Mouse (Mus musculus) liver, embryonic 11.5 days (tissue): ENCODE data around the gene Serpina5. TPM values are rescaled to one million over a fixed set of nuclear protein-coding genes. Genes with fewer than 3 reads are reported as not detected.

Experiments used
- ATAC-seq: fragments of 200-750 bp; cut with Nextera tagmentation; replicated peaks from 2 replicates; pipeline ENCODE4 v1.8.0; 2017; ENCODE audit warnings: moderate number of reproducible peaks, mild to moderate bottlenecking, moderate TSS enrichment, moderate library complexity; ENCODE audit not compliant: low FRiP score
- DNase-seq: peaks from one replicate; pipeline ENCODE4 v3.0.0-alpha.2; 2017; ENCODE audit warnings: low spot score
- H3K27ac ChIP-seq: fragments of 300-500 bp; sonication (generic); 2 replicates; pipeline ENCODE4 v1.5.1; 2014; ENCODE audit warnings: mild to moderate bottlenecking, low read depth, low read length, control low read depth
- H3K27me3 ChIP-seq: fragments of 300-500 bp; sonication (generic); replicated peaks from 2 replicates; pipeline ENCODE4 v1.6.1; 2014; ENCODE audit warnings: low read length, mixed read lengths; ENCODE audit not compliant: control insufficient read depth, insufficient read depth
- H3K36me3 ChIP-seq: fragments of 300-500 bp; sonication (generic); 2 replicates; pipeline ENCODE4 v1.6.1; 2014; ENCODE audit warnings: mild to moderate bottlenecking, low read length, moderate library complexity, mixed read lengths; ENCODE audit not compliant: control insufficient read depth, insufficient read depth
- H3K4me1 ChIP-seq: fragments of 300-500 bp; sonication (generic); replicated peaks from 2 replicates; pipeline ENCODE4 v1.6.1; 2014; ENCODE audit warnings: low read length, mixed read lengths; ENCODE audit not compliant: control insufficient read depth, insufficient read depth
- H3K4me2 ChIP-seq: fragments of 300-500 bp; sonication (generic); 2 replicates; pipeline ENCODE4 v1.6.1; 2014; ENCODE audit warnings: mild to moderate bottlenecking, control low read depth, moderate library complexity
- H3K4me3 ChIP-seq: fragments of 300-500 bp; sonication (generic); 2 replicates; pipeline ENCODE4 v1.5.1; 2014; ENCODE audit warnings: low read depth, low read length, control low read depth
- H3K9ac ChIP-seq: fragments of 300-500 bp; sonication (generic); 2 replicates; pipeline ENCODE4 v1.6.1; 2014; ENCODE audit warnings: low read depth, low read length, control low read depth
- H3K9me3 ChIP-seq: fragments of 300-500 bp; sonication (generic); 2 replicates; pipeline ENCODE4 v1.6.1; 2016; ENCODE audit warnings: low read length, inconsistent platforms, mixed read lengths; ENCODE audit not compliant: control insufficient read depth
- WGBS: fragments of 180-500 bp; shearing (Covaris S2); extraction: QIAGEN DNeasy Blood & Tissue Kit; methylation state at CpG from one replicate; pipeline ENCODE4 v1.1.7; 2014; 5-methylcytosine and 5-hydroxymethylcytosine counted together
- polyA plus RNA-seq: library from polyadenylated mRNA; unstranded; fragments of >200 nt; fragmentation: Nextera tagmentation; extraction: Ambion mirVana; gene quantifications from 2 replicates; pipeline ENCODE4 v1.2.1, GENCODE M21; 2014

The Serpina5 gene
- polyA plus RNA-seq, 1 experiment from 2014 or later: not detected

DNA sequence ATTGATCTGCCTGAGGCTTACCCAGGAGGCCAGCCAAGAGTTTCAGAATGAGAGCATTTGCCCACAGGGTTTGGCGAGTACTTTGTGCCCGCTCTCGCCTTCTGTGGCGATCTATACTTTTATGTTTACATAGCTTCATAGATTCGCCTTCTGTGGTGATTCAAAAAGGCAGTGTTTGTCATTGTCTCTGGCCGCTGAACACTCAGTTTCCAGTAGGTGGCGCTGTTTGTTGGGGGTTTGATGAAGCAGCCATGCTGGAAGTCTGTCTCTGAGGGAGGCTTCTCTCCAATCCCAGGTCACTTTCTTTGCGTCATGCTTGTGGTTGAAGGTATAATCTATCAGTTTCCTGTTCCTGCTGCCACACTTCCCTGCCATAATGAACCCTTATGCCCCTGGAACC, 34.7 kb upstream of the Serpina5 start:
- no peaks in the 10 kb centered on the region for H3K4me1 ChIP-seq
- no peak overlapping the region for H3K4me2 ChIP-seq
- ATAC-seq (no peak), DNase-seq (peak; percentile 64)
- H3K9me3 ChIP-seq: no peaks in the 10 kb centered on the region
- no peak overlapping the region for H3K27ac ChIP-seq
- WGBS: 16% methylated on average over 8 of the region's 8 CpGs
- H3K27me3 ChIP-seq: no peaks in the 10 kb centered on the region
- no peaks in the 10 kb centered on the region for H3K36me3 ChIP-seq
- no peak overlapping the region for H3K4me3 ChIP-seq
- H3K9ac ChIP-seq: no peak overlapping the region

DNA sequence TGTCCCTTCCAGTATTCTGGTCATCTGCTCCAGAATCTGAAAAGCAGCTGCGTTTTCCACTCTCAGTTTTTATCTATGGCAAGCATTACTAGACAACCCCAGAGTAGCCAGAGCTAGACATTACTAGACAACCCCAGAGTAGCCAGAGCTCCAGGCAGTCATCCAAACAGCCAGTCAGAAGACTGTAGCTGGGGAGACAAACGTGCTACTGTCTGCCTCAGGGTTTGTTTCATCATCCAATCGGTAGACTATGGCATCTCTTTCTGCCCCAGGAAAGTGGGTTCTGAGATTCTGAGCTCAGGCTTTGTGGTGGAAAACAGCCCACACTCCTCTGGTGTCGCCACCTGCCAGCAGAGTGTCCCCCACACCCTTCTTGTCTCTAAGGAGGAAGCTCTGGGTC, 33.4 kb upstream of the Serpina5 start:
- Histone ChIP-seq H3K4me1 (no peaks in the 10 kb centered on the region), H3K27ac (no peak overlapping the region), H3K9me3 (no peaks in the 10 kb centered on the region), H3K27me3 (no peaks in the 10 kb centered on the region), H3K36me3 (no peaks in the 10 kb centered on the region), H3K9ac (no peak overlapping the region), H3K4me2 (no peak overlapping the region; the same call in 1 of the 2 replicates), H3K4me3 (no peak overlapping the region)
- no peak for DNase-seq
- 36% methylated on average over 4 of the region's 4 CpGs for WGBS
- no peak for ATAC-seq

DNA sequence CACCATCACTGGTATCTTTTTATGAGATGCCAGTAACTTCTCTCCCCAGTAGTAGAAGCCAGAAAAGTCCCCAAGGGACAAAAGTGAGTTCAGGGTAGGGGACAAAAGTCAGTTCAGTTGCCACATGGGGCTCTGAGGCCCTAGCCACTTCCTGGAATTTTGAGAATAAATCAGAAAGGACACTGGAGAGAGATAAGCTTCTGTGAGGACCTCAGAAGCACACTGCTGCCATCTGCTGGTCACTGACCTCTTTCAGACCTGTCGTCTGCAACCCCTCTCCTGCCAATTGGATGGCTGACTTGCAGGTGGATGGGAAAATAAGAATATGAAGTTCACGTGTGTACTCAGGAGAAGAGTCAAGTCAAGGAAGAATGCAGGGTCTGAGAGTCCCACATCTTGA, 31.3 kb upstream of the Serpina5 start:
- Histone ChIP-seq H3K4me2 (no peak overlapping the region), H3K4me3 (no peak overlapping the region), H3K9ac (no peak overlapping the region), H3K4me1 (no peaks in the 10 kb centered on the region), H3K9me3 (no peaks in the 10 kb centered on the region), H3K27ac (no peak overlapping the region), H3K36me3 (no peaks in the 10 kb centered on the region), H3K27me3 (no peaks in the 10 kb centered on the region)
- 6% methylated on average over 2 of the region's 2 CpGs for WGBS
- peak; percentile 51 for DNase-seq
- ATAC-seq: peak; percentile 33

DNA sequence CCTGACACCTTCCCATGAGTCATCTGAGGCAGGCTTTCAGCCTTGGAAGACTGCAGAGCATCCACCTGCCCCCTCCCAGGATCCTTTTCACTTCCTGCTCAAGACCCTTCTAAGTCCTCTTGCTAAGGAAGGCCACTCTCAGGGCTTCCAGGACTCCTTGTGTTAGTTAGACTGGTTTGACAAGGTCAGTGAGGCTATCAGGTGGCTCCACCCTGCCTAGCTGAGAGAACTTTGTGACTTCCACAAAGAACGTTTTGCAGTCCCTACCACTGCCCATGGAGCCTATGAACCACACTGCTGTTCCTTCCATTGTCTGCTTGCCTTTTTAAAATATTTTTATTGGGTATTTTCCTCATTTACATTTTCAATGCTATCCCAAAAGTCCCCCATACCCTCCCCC, 29.2 kb upstream of the Serpina5 start:
- Histone ChIP-seq H3K27ac (no peak overlapping the region), H3K27me3 (no peaks in the 10 kb centered on the region), H3K4me2 (no peak overlapping the region), H3K4me1 (no peaks in the 10 kb centered on the region), H3K9me3 (no peaks in the 10 kb centered on the region), H3K9ac (no peak overlapping the region), H3K4me3 (no peak overlapping the region), H3K36me3 (no peaks in the 10 kb centered on the region)
- DNase-seq (no peak), ATAC-seq (no peak)
- 17% methylated on average over 1 of the region's 1 CpGs for WGBS

DNA sequence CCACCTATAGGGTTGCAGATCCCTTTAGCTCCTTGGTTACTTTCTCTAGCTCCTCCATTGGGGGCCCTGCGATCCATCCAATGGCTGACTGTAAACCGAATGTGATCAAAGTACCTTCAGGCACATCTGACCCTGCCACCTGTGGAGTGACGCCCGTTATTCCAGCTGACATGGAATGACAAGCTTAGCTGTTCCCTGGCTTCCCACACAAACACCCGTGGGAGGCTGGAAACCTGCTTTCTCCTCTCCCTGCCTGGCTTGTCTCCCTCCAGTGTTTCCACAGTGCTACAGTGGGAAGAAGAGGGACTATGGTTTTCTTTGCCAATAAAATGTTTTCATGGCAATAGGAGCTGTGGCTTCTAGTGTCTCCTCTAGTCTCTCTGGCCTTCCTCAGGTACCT, 28.6 kb upstream of the Serpina5 start:
- no peak for DNase-seq
- Histone ChIP-seq H3K27me3 (no peaks in the 10 kb centered on the region), H3K9ac (no peak overlapping the region), H3K4me3 (no peak overlapping the region), H3K4me1 (no peaks in the 10 kb centered on the region), H3K4me2 (no peak overlapping the region), H3K27ac (no peak overlapping the region), H3K9me3 (no peaks in the 10 kb centered on the region), H3K36me3 (no peaks in the 10 kb centered on the region)
- WGBS: 66% methylated on average over 5 of the region's 5 CpGs
- no peak for ATAC-seq

DNA sequence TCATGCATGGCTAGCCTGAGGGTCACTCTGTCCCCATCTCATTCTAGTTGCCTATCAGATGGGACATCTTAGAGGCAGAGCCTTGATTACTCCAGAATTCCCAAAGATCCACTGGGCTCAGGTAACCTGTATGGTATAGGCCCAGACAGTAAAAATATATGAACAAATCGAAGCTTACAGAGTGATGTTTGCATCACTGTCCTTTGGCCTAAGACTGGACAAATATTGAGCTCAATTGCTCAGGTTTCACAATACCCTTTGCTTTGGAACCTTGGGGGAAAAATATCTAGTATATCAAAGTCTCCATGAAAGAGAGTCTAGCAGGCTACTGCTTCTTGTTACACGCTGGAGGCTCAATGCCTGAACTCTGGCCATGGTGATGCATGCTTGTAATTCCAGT, 10.8 kb upstream of the Serpina5 start:
- ATAC-seq: no peak
- 62% methylated on average over 2 of the region's 2 CpGs for WGBS

DNA sequence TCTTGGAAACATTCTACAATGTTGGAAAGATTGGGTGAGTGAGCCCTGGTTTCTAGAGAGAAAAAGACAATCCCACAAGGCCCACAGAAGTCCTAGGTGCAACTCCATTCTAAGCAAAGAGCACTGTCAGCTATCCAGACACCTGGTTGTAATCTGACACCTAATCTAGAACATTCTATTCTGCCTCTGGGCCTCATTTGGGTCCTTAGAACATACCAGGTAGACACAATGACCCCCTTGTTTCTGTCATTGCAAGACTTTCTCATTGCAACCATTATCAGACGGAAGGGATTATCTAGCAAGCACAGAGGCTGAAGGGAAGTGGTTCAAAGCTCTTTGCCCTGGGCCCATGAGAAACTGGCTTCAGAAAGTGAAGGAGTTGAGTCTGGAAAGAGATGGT, 9.6 kb upstream of the Serpina5 start:
- WGBS: 77% methylated on average over 1 of the region's 1 CpGs
- no peak overlapping the region for H3K27ac ChIP-seq
- no peak overlapping the region for H3K9ac ChIP-seq
- no peaks in the 10 kb centered on the region for H3K4me1 ChIP-seq
- no peaks in the 10 kb centered on the region for H3K36me3 ChIP-seq
- H3K9me3 ChIP-seq: no peaks in the 10 kb centered on the region
- no peaks in the 10 kb centered on the region for H3K27me3 ChIP-seq
- H3K4me2 ChIP-seq: no peak overlapping the region
- DNase-seq (no peak), ATAC-seq (no peak)
- H3K4me3 ChIP-seq: no peak overlapping the region

More for the DNA sequence above, 10.8 kb upstream of the Serpina5 start:
- Histone ChIP-seq H3K4me2 (no peak overlapping the region), H3K27ac (no peak overlapping the region), H3K4me1 (no peaks in the 10 kb centered on the region), H3K36me3 (no peaks in the 10 kb centered on the region), H3K9ac (no peak overlapping the region), H3K4me3 (no peak overlapping the region), H3K9me3 (no peaks in the 10 kb centered on the region), H3K27me3 (no peaks in the 10 kb centered on the region)
- DNase-seq: no peak

DNA sequence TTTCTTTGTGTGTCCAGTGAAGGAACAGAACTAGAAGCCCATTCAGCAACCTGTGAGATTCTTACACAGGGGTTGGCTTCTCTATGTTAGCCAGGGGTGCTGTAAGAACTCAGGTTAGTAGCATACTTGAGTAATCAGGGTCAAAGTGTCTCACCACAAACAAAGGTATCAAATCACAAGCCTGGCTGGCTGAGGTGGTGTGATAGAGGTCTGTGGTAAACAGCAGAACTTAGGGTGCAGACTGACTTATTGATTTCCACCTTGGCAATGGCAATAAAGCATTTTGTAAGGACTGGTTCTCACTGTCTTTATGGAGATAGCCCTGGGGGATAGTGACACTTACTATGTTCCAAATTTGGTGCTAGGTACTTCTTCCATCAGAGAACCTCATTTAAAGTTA, 4.9 kb downstream of the Serpina5 start:
- H3K9ac ChIP-seq: no peak overlapping the region
- no peaks in the 10 kb centered on the region for H3K4me1 ChIP-seq
- ATAC-seq (no peak), DNase-seq (no peak)
- H3K27me3 ChIP-seq: no peaks in the 10 kb centered on the region
- no peak overlapping the region for H3K4me3 ChIP-seq
- H3K27ac ChIP-seq: no peak overlapping the region
- H3K9me3 ChIP-seq: no peaks in the 10 kb centered on the region
- H3K36me3 ChIP-seq: no peaks in the 10 kb centered on the region
- H3K4me2 ChIP-seq: no peak overlapping the region

DNA sequence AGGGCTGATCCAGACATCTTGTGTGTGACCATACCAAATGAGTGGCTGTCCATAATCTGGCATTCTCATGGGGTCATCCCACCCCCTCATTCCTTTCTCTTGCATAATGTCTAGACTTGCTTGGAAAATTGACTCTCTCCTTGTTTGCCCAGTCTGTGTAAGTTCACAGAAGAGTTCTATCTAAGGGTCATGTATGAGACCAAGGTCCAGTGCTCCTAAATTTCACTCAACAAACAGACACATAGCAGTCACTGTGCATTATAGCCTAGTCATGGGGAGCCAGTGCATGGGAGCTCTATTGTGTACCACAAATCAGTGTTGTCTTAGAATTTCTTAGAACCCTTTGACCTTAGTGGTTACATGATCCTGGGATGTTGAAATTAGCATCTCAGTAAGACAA, 6.0 kb downstream of the Serpina5 start:
- H3K4me3 ChIP-seq: no peak overlapping the region
- H3K9me3 ChIP-seq: no peaks in the 10 kb centered on the region
- H3K4me1 ChIP-seq: no peaks in the 10 kb centered on the region
- DNase-seq (no peak), ATAC-seq (no peak)
- no peaks in the 10 kb centered on the region for H3K27me3 ChIP-seq
- H3K4me2 ChIP-seq: no peak overlapping the region
- H3K27ac ChIP-seq: no peak overlapping the region
- no peak overlapping the region for H3K9ac ChIP-seq
- no peaks in the 10 kb centered on the region for H3K36me3 ChIP-seq
